Mouse (Mus musculus) left cerebral cortex, postnatal 36 days (tissue): ENCODE measurements around the gene Barhl2. TPM values are rescaled to one million over a fixed set of nuclear protein-coding genes. Genes with fewer than 3 reads are reported as not detected.
A peak's percentile ranks its signal among the peaks of the same experiment; 100 is the strongest.

Experiments used
- DNase-seq, 2 experiments: peaks; one replicate each; pipeline ENCODE4 v3.0.0; 2021 to 2022; ENCODE audit warnings: low spot score in 2 of 2, mixed read lengths in 1 of 2
- intact Hi-C: fragments of 180-260 bp; cut with DNase I; formaldehyde crosslinking; loops from one replicate; pipeline ENCODE4 v1.15.1; 2025
- total RNA-seq, 2 experiments: library from RNA; stranded (reverse); gene quantifications; 2 replicates each; pipeline ENCODE4 v1.2.3; 2021

Gene Barhl2
- total RNA-seq, 2 experiments from 2014 or later = 0.62 to 1.2 TPM

- DNase-seq = no peak
- intact Hi-C loops = no loop called here
Measured at GRCm38 (mm10) chr5:106426069-106426468, 31.9 kb downstream of the Barhl2 start.

DNA sequence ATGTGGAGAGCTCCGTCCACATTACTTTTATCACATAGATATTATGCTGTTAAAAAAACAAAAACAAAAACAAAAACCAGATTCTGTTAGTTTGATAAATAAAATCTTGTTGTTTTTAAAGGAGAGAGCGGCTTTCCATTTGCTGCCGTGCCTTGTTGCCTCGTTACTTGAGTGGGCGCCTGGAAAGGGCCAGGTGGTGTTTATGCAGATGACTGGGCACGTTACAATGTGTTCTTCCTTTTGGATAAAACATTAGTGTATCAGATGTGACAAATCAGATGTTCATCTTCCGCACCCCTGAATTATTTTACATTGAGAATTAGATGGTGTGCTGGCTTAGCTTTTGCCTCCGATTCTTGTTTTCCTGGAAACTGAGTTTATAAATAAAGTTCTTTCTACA, 37.1 kb downstream of the Barhl2 start:
- intact Hi-C loops = no loop called here
- DNase-seq = peak in 1 of 2 experiments; percentile 5

- no peak for DNase-seq
- intact Hi-C loops = no loop called here
Measured at GRCm38 (mm10) chr5:106420370-106420769, 37.6 kb downstream of the Barhl2 start.

- DNase-seq = no peak
- intact Hi-C loops = no loop called here
Measured at GRCm38 (mm10) chr5:106417210-106417609, 40.8 kb downstream of the Barhl2 start.

DNA sequence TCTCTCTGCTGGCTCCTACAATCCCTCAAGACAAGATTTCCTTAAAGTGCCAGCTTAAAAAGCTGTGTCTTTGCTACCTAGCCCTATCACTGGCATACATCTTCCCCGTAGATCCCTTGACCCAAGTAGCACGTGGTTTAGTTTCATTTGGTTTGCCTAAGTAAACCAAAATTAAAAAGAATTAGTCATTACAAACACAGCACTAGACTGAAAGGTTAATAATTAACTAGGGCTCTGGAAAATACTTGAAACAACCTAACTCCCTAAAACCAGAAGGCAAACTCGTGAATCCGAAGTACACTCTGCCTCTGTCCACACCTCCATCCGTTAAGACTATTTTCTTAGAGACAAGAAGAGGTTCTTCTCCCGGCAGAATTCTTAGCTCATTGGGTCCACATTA, 41.4 kb downstream of the Barhl2 start:
- intact Hi-C loops = no loop called here
- no peak for DNase-seq

- intact Hi-C loops = no loop called here
- no peak for DNase-seq
Measured at GRCm38 (mm10) chr5:106415734-106416133, 42.2 kb downstream of the Barhl2 start.

DNA sequence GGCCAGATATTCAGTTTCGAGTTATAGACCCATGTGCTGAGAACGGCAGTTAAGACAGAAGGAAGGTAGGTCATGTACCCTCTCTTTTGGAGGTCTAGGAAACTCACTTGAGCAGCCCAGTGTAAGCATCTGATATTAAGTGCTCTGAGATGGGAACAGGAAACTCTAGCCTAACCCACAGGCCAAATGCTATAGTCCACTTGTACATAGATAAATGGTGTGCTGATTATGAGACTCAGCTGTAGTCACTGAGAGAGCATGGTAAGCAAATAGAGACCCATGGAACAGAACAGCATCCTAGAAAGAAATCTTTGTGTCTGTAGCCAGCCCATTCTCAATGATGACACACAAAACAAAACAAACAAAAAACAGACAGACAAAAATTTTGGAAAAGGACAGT, 55.2 kb downstream of the Barhl2 start:
- intact Hi-C loops = no loop called here
- no peak for DNase-seq

Other genes starting within 250 kb of the Barhl2 start
- not detected for gene Gm17304, start 150.9 kb upstream of the Barhl2 start, total RNA-seq
- gene Zfp644, start 239.1 kb upstream of the Barhl2 start, total RNA-seq = 100 to 1,000 TPM; 102 to 116 TPM